Mouse (Mus musculus) c-Kit-positive CD71-positive TER-119-negative erythroid progenitor cells, embryonic 14.5 days (primary cell): ENCODE data around the gene Dnah2.

Experiments used
- DNase-seq: peaks from one replicate; pipeline ENCODE4 v3.0.0-alpha.2; 2013; ENCODE audit warnings: low read depth

Gene Dnah2

GRCm38 (mm10) chr11:69418481-69419442 is 130.1 kb downstream of the Dnah2 start:
- DNase-seq: peak; percentile 95

GRCm38 (mm10) chr11:69417449-69418384 is 131.2 kb downstream of the Dnah2 start:
- peak; percentile 81 for DNase-seq

GRCm38 (mm10) chr11:69416921-69417448 is 131.9 kb downstream of the Dnah2 start:
- no peak for DNase-seq

GRCm38 (mm10) chr11:69416509-69416908 is 132.4 kb downstream of the Dnah2 start:
- DNase-seq: no peak

GRCm38 (mm10) chr11:69415668-69416451 is 133.1 kb downstream of the Dnah2 start:
- DNase-seq: no peak

- no peak for DNase-seq
These were observed 133.6 kb downstream of the Dnah2 start for GRCm38 (mm10) chr11:69415327-69415667.

GRCm38 (mm10) chr11:69414421-69415326 is 134.2 kb downstream of the Dnah2 start:
- no peak for DNase-seq

- DNase-seq: no peak
These were observed 135.4 kb downstream of the Dnah2 start, which contains the start of gene Kdm6b for GRCm38 (mm10) chr11:69413221-69414181. Gene Kdm6b, minus strand, starts transcription at chr11:69413675.

GRCm38 (mm10) chr11:69412548-69412947 is 136.4 kb downstream of the Dnah2 start:
- no peak for DNase-seq

- peak; percentile 72 for DNase-seq
These were observed 137.2 kb downstream of the Dnah2 start for GRCm38 (mm10) chr11:69411538-69412203.

GRCm38 (mm10) chr11:69411073-69411535 is 137.8 kb downstream of the Dnah2 start:
- peak; percentile 97 for DNase-seq

GRCm38 (mm10) chr11:69410310-69411072 is 138.4 kb downstream of the Dnah2 start:
- no peak for DNase-seq

- DNase-seq: no peak
These were observed 138.9 kb downstream of the Dnah2 start for GRCm38 (mm10) chr11:69410045-69410309.

- DNase-seq: no peak
These were observed 139.4 kb downstream of the Dnah2 start for GRCm38 (mm10) chr11:69409378-69410044.

GRCm38 (mm10) chr11:69408541-69409377 is 140.2 kb downstream of the Dnah2 start:
- peak; percentile 88 for DNase-seq

GRCm38 (mm10) chr11:69407724-69408004 is 141.2 kb downstream of the Dnah2 start:
- no peak for DNase-seq
